Mouse (Mus musculus): ENCODE data around the gene Mettl21c.
"Not testable (repeated sequence)": the region's sequence is repeated elsewhere in the genome, so short reads cannot be mapped to it uniquely, and the experiment has no call there.

The Mettl21c gene

DNA sequence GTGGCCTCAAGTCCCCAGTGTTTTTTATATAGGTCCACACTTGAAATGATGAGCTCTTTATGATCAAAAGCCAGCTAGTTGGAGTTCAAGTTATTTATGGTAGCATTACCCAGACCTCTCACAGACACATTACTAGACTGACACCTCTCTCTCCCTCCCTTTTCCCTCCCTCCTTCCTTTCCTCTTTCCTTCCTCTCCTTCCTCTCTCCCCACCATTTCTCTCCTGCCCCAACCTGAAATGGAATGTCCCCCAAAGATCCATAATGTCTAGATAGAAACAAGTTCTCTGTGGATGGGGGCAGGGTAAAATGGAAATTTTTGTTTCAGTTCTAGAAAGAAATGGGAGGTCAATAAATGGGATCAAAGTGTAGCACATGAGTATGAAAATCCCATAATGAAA lies at the start of gene Mettl21c:
Gene Mettl21c (minus strand): TSS at position 101 of the 400 bp plus-strand sequence.
- in situ Hi-C loops (cut with MboI; ENCODE audit: low pct_unique_long_range_greater_than_20kb in 1 of 2, low sequenced_read_pairs in 2 of 2, unreplicated experiment in 1 of 2) = no loop called here

GRCm38 (mm10) chr1:44064625-44065024 lies 44.8 kb upstream of the Mettl21c start:
- in situ Hi-C loops (cut with MboI; ENCODE audit: low pct_unique_long_range_greater_than_20kb in 1 of 2, low sequenced_read_pairs in 2 of 2, unreplicated experiment in 1 of 2) = loop anchor here (10.0 to 25.0 kb wide), 2 partner anchors 170 to 302 kb away; no protein-coding TSS in a partner anchor

- in situ Hi-C loops (cut with MboI; ENCODE audit: low pct_unique_long_range_greater_than_20kb in 1 of 2, low sequenced_read_pairs in 2 of 2, unreplicated experiment in 1 of 2) = loop anchor here (10.0 to 25.0 kb wide), 2 partner anchors 169 to 301 kb away; no protein-coding TSS in a partner anchor
Measured at GRCm38 (mm10) chr1:44063439-44063838, 43.6 kb upstream of the Mettl21c start.

GRCm38 (mm10) chr1:44061836-44062235 lies 42.0 kb upstream of the Mettl21c start, which contains the start of gene Gm8251:
TSS of gene Gm8251 (minus strand) at chr1:44061936.
- in situ Hi-C loops (cut with MboI; ENCODE audit: low pct_unique_long_range_greater_than_20kb in 1 of 2, low sequenced_read_pairs in 2 of 2, unreplicated experiment in 1 of 2) = loop anchor here (10.0 to 25.0 kb wide), 2 partner anchors 167 to 300 kb away; no protein-coding TSS in a partner anchor

DNA sequence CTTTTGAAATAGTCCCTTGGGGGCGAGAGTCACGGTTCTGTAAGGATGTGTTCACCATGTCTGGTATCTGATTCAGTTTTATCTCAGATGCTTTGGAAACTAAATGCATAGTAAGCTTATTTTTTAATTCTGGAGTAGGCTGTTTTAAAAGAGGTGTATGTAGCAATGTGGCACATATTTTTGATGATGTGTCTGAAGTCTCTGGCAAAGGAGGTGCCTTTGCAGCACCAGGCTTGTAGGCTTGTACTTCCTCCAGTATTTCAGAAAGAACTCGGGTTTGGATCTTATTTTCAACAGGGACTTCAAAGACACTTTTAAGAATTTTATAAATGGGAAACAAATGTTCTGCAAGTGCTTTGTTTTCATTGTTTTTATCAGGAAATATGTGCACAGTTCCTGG lies 38.0 kb upstream of the Mettl21c start:
- in situ Hi-C loops (cut with MboI; ENCODE audit: low pct_unique_long_range_greater_than_20kb in 1 of 2, low sequenced_read_pairs in 2 of 2, unreplicated experiment in 1 of 2) = loop anchor here (25.0 kb wide), 1 partner anchor 296 kb away; no protein-coding TSS in a partner anchor

DNA sequence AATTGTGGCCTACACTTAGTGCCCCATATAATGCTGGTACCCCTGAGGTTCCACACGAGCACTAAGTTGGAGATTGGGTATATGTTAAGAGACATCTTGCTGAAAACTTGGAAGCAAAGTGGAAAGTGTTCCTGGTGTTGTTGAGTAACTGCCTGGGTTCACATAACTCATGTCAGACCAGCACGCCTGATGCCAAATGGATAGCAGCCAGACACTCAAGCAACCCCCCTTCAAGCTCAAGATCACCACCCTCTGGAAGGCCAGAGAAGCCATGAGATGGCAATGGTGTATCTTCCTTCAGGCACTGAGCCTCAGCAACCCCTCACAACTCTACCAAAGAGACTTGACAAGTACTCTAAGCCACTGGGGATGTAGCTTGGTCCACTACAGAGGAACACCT lies 26.7 kb upstream of the Mettl21c start:
- in situ Hi-C loops (cut with MboI; ENCODE audit: low pct_unique_long_range_greater_than_20kb in 1 of 2, low sequenced_read_pairs in 2 of 2, unreplicated experiment in 1 of 2) = no loop called here

- in situ Hi-C loops (cut with MboI; ENCODE audit: low pct_unique_long_range_greater_than_20kb in 1 of 2, low sequenced_read_pairs in 2 of 2, unreplicated experiment in 1 of 2) = not testable (repeated sequence)
Measured at GRCm38 (mm10) chr1:44045689-44046088, 25.9 kb upstream of the Mettl21c start.

DNA sequence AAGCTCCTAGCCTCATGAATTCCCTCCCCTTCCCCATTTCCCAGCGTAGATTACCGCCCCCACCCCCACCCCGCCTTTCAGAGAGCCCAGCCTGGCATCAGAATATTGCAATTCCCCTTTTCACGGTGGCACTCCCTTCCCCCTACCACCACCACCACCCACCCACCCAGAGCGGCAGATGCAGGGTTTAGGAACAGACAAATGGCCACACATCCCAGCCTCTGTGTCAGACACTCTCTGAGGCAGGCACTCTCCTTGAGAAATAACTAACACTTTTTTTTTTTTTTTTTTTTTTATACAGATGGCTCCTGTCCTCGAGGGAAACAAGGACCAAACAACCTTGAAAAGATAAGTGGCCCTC lies 22.7 kb upstream of the Mettl21c start:
- in situ Hi-C loops (cut with MboI; ENCODE audit: low pct_unique_long_range_greater_than_20kb in 1 of 2, low sequenced_read_pairs in 2 of 2, unreplicated experiment in 1 of 2) = no loop called here

DNA sequence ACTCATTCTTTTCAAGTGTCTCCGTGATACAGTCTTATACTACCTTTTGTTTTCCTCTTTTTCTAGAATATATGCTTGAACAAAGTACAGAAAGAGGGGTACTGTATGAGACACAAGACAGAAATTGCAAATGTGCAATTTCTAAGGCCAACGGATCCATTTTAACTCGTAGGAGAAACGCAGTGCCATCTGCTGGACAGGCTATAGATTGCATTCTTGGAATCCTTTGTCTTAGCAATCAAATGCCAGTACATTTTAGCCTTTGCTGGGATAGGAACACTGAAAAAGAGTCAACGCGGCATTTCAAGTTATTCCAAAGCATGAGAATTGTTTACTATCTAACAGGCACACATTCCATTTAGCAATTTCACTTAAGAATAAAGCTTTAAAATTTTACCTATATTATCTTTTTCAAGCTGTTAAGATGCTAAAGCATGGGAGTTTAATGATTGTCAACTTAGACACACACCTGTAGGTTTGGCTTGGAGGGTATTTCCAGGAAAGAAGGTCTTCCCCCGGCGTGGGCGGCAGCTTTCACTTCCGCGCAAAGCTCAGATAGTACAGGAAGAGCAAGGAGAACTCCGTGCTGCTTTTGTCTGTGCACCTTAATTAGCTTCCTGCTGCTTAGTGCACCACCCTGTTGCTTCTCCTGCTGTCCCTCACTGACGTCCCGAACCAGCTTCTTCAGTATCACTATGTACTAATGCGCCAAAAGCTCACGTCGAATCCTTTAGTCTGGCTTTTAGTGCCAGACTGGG lies 22.1 kb upstream of the Mettl21c start:
- in situ Hi-C loops (cut with MboI; ENCODE audit: low pct_unique_long_range_greater_than_20kb in 1 of 2, low sequenced_read_pairs in 2 of 2, unreplicated experiment in 1 of 2) = no loop called here

DNA sequence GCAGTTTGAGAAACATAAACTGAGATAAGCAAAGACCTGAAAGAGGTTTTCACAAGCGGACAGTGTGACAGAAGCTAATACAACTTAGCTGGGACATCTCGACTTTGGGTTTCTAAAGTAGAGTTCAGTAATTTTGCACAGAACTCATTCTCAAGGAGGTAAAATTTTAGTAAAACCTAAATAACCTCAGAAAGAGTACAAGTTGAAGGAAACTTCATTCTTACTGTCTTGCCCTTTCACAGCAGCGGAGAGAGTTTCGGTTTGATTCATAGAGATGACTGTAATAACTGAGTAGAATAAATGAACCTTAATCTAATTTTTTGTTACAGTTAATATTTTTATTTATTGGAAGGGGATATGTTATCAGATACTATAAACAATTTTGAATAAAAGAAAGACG lies 13.1 kb upstream of the Mettl21c start:
- in situ Hi-C loops (cut with MboI; ENCODE audit: low pct_unique_long_range_greater_than_20kb in 1 of 2, low sequenced_read_pairs in 2 of 2, unreplicated experiment in 1 of 2) = no loop called here

DNA sequence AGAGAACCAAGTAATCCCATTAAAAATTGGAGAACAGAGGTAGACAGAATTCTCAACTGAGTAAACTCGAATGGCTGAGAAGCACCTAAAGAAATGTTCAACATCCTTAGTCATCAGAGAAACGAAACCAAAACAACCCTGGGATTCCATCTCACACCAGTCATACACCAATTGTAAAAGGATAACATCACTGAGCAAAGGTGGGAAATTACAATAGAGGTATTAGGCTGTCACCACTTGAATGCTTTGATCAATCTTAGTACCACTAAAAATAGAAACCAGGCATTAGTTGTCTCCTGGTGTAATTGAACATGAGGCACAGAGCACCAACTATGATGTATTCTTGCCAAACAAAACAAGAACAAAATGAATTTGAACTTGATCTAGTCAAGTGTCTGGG lies 12.4 kb upstream of the Mettl21c start:
- in situ Hi-C loops (cut with MboI; ENCODE audit: low pct_unique_long_range_greater_than_20kb in 1 of 2, low sequenced_read_pairs in 2 of 2, unreplicated experiment in 1 of 2) = no loop called here

GRCm38 (mm10) chr1:44027651-44028050 lies 7.8 kb upstream of the Mettl21c start:
- in situ Hi-C loops (cut with MboI; ENCODE audit: low pct_unique_long_range_greater_than_20kb in 1 of 2, low sequenced_read_pairs in 2 of 2, unreplicated experiment in 1 of 2) = no loop called here

- in situ Hi-C loops (cut with MboI; ENCODE audit: low pct_unique_long_range_greater_than_20kb in 1 of 2, low sequenced_read_pairs in 2 of 2, unreplicated experiment in 1 of 2) = no loop called here
Measured at GRCm38 (mm10) chr1:44022656-44023055, 2.8 kb upstream of the Mettl21c start.

- in situ Hi-C loops (cut with MboI; ENCODE audit: low pct_unique_long_range_greater_than_20kb in 1 of 2, low sequenced_read_pairs in 2 of 2, unreplicated experiment in 1 of 2) = no loop called here
Measured at GRCm38 (mm10) chr1:44015556-44015955, 4.3 kb downstream of the Mettl21c start.

- in situ Hi-C loops (cut with MboI; ENCODE audit: low pct_unique_long_range_greater_than_20kb in 1 of 2, low sequenced_read_pairs in 2 of 2, unreplicated experiment in 1 of 2) = no loop called here
Measured at GRCm38 (mm10) chr1:44004513-44004912, 15.3 kb downstream of the Mettl21c start.

DNA sequence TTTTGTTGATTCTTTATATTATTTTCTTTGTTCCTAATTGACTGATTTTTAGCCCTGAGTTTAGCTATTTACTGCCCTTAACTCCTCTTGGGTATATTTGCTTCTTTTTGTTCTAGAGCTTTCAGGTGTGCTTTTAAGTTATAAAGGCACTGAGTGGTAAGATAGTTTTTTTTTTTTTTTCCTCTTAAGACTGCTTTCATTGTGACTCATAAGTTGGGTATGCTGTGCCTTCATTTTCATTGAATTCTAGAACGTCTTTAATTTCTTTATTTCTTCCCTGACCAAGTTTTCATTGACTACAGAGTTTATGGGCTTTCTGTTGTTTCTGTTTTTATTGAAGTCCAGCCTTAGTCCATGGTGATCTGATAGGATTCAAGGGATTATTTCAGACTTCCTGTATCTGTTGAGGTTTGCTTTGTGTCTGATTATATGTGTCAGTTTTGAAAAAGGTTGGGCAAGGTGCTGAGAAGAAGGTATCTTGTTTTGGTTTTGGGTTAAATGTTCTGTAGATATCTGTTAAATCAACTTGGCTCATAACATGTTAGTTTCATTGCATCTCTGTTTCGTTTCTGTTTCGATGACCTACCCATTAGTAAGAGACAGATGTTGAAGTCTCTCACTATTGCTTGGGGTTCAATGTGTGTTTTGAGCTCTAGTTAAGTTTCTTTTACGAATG lies 22.8 kb downstream of the Mettl21c start:
- in situ Hi-C loops (cut with MboI; ENCODE audit: low pct_unique_long_range_greater_than_20kb in 1 of 2, low sequenced_read_pairs in 2 of 2, unreplicated experiment in 1 of 2) = loop anchor here (25.0 kb wide), 1 partner anchor 1815 kb away; no protein-coding TSS in a partner anchor

DNA sequence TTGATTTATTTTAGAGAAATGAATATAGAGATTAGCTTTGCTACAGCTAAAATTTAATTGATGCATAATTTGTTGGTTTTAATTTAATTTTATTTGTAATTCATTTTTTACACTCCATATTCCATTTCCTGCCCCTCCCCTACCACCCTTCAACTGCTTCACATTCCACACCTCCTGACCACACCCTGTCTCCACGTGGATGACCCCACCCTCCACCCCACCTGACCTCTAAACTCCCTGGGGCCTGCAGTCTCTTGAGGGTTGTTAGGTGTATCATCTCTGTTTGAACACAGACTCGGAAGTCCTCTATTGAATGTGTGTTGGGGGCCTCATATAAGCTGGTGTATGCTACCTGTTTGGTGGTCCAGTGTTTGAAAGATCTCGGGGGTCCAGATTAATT lies 48.7 kb downstream of the Mettl21c start:
- in situ Hi-C loops (cut with MboI; ENCODE audit: low pct_unique_long_range_greater_than_20kb in 1 of 2, low sequenced_read_pairs in 2 of 2, unreplicated experiment in 1 of 2) = no loop called here

DNA sequence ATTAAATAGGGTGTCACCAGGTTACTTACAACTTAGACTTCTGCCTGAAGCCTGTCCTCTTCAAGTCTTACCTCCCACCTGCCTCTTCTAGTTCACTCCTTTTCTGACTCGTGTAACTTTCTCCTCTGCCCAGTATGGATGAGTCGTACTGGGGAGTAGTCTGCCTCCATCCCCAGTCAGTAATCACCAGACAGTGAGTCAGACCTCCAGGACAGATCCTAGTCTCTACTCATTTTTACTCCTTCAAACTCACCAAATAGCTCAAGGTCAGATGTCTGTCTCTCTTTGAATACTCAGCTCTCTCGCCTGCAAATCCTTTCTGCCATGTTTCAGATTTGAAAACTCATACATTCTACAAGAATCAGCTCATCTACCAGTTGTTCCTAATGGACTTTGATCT lies 50.5 kb downstream of the Mettl21c start:
- in situ Hi-C loops (cut with MboI; ENCODE audit: low pct_unique_long_range_greater_than_20kb in 1 of 2, low sequenced_read_pairs in 2 of 2, unreplicated experiment in 1 of 2) = no loop called here

- in situ Hi-C loops (cut with MboI; ENCODE audit: low pct_unique_long_range_greater_than_20kb in 1 of 2, low sequenced_read_pairs in 2 of 2, unreplicated experiment in 1 of 2) = no loop called here
Measured at GRCm38 (mm10) chr1:43966756-43967155, 53.1 kb downstream of the Mettl21c start.

GRCm38 (mm10) chr1:43964381-43964780 lies 55.5 kb downstream of the Mettl21c start:
- in situ Hi-C loops (cut with MboI; ENCODE audit: low pct_unique_long_range_greater_than_20kb in 1 of 2, low sequenced_read_pairs in 2 of 2, unreplicated experiment in 1 of 2) = no loop called here
